Mouse (Mus musculus) gastrocnemius, postnatal 36 days (tissue): ENCODE results near the gene Fam13c. TPM values are rescaled to one million over a fixed set of nuclear protein-coding genes. Genes with fewer than 3 reads are reported as not detected.

Experiments used
- DNase-seq, 2 experiments: peaks; one replicate each; pipeline ENCODE4 v3.0.0; 2022
- intact Hi-C: fragments of 180-260 bp; cut with DNase I; formaldehyde crosslinking; loops from one replicate; pipeline ENCODE4 v1.15.1; 2025
- total RNA-seq, 2 experiments: library from RNA; stranded (reverse); gene quantifications; 2 replicates each; pipeline ENCODE4 v1.2.3; 2021

Fam13c gene
- total RNA-seq, 2 experiments from 2014 or later = 4.7 to 5.8 TPM

- intact Hi-C loops = no loop called here
These were observed 74.6 kb downstream of the Fam13c start for GRCm38 (mm10) chr10:70514848-70515247.

GRCm38 (mm10) chr10:70516661-70517060 is 76.4 kb downstream of the Fam13c start:
- intact Hi-C loops = no loop called here
- DNase-seq = no peak

More at GRCm38 (mm10) chr10:70514848-70515247, 74.6 kb downstream of the Fam13c start:
- DNase-seq = peak in 1 of 2 experiments; percentile 2

GRCm38 (mm10) chr10:70519640-70520099 is 79.4 kb downstream of the Fam13c start:
- intact Hi-C loops = no loop called here
- no peak for DNase-seq

- peak in 1 of 2 experiments; percentile 50 for DNase-seq
- intact Hi-C loops = no loop called here
These were observed 80.2 kb downstream of the Fam13c start for GRCm38 (mm10) chr10:70520143-70521131.

GRCm38 (mm10) chr10:70521379-70521778 is 81.1 kb downstream of the Fam13c start:
- DNase-seq = no peak
- intact Hi-C loops = no loop called here

- intact Hi-C loops = no loop called here
- no peak for DNase-seq
These were observed 90.0 kb downstream of the Fam13c start for GRCm38 (mm10) chr10:70530185-70530823.

GRCm38 (mm10) chr10:70532249-70532648 is 92.0 kb downstream of the Fam13c start:
- intact Hi-C loops = no loop called here
- DNase-seq = no peak

GRCm38 (mm10) chr10:70533301-70533781 is 93.1 kb downstream of the Fam13c start:
- DNase-seq = no peak
- intact Hi-C loops = no loop called here

GRCm38 (mm10) chr10:70533986-70534385 is 93.7 kb downstream of the Fam13c start:
- intact Hi-C loops = no loop called here
- DNase-seq = no peak

GRCm38 (mm10) chr10:70534571-70534970 is 94.3 kb downstream of the Fam13c start:
- no peak for DNase-seq
- intact Hi-C loops = no loop called here

- no peak for DNase-seq
- intact Hi-C loops = no loop called here
These were observed 95.1 kb downstream of the Fam13c start for GRCm38 (mm10) chr10:70535401-70535800.

- DNase-seq = no peak
- intact Hi-C loops = no loop called here
These were observed 97.4 kb downstream of the Fam13c start for GRCm38 (mm10) chr10:70537694-70538093.

GRCm38 (mm10) chr10:70539251-70539650 is 99.0 kb downstream of the Fam13c start:
- DNase-seq = no peak
- intact Hi-C loops = no loop called here

GRCm38 (mm10) chr10:70540456-70541195 is 100.3 kb downstream of the Fam13c start:
- DNase-seq = no peak
- intact Hi-C loops = no loop called here

GRCm38 (mm10) chr10:70542857-70543256 is 102.6 kb downstream of the Fam13c start:
- intact Hi-C loops = no loop called here
- no peak for DNase-seq

GRCm38 (mm10) chr10:70552531-70552930 is 112.2 kb downstream of the Fam13c start:
- DNase-seq = peak in 1 of 2 experiments; percentile 17
- intact Hi-C loops = loop anchor here (10.0 kb wide), 1 partner anchor 348 kb away; the partner anchor contains the start of gene Mrln

- intact Hi-C loops = loop anchor here (1.0 to 2.0 kb wide), 2 partner anchors 195 to 245 kb away; no protein-coding TSS in a partner anchor
- peak; percentile 56 to 67 for DNase-seq
These were observed 123.4 kb downstream of the Fam13c start for GRCm38 (mm10) chr10:70563636-70564035.

- DNase-seq = no peak
- intact Hi-C loops = no loop called here
These were observed 141.4 kb downstream of the Fam13c start for GRCm38 (mm10) chr10:70581556-70582211.

- intact Hi-C loops = no loop called here
- no peak for DNase-seq
These were observed 143.9 kb downstream of the Fam13c start for GRCm38 (mm10) chr10:70584171-70584570.
